Mouse (Mus musculus) MEL (cell line): ENCODE measurements around the gene Btnl2.

Source experiments
- BHLHE40 ChIP-seq: IDR thresholded peaks from 2 replicates; pipeline ENCODE4 v1.6.1; 2012; ENCODE audit warnings: low read depth, mild to moderate bottlenecking, inconsistent platforms, low read length, improper control_type of control experiment, borderline replicate concordance
- CTCF ChIP-seq, 3 experiments: IDR thresholded peaks in 2 of 3; conservative IDR thresholded peaks in 1 of 3; 2 replicates each; pipeline ENCODE4 v1.5.1; 2011 to 2012; ENCODE audit warnings: low read length in 3 of 3, low read depth in 2 of 3, mild to moderate bottlenecking in 2 of 3, improper control_type of control experiment in 1 of 3, inconsistent platforms in 1 of 3, mixed read lengths in 1 of 3, moderate library complexity in 1 of 3; ENCODE audit not compliant: control insufficient read depth in 1 of 3, insufficient read depth in 1 of 3, poor library complexity in 1 of 3, severe bottlenecking in 1 of 3
- HCFC1 ChIP-seq: IDR thresholded peaks from 2 replicates; pipeline ENCODE4 v1.6.1; 2012; ENCODE audit warnings: low read depth, mild to moderate bottlenecking, inconsistent platforms, low read length, improper control_type of control experiment, moderate library complexity
- MAFK ChIP-seq: IDR thresholded peaks from 2 replicates; pipeline ENCODE4 v1.6.1; 2011; ENCODE audit warnings: low read depth, mild to moderate bottlenecking, low read length, improper control_type of control experiment, borderline replicate concordance
- MAX ChIP-seq: IDR thresholded peaks from 2 replicates; pipeline ENCODE4 v1.6.1; 2011; ENCODE audit warnings: low read length, improper control_type of control experiment
- MAZ ChIP-seq: IDR thresholded peaks from 2 replicates; pipeline ENCODE4 v1.6.1; 2012; ENCODE audit warnings: low read depth, mild to moderate bottlenecking, inconsistent platforms, low read length, improper control_type of control experiment
- NELFE ChIP-seq: IDR thresholded peaks from 2 replicates; pipeline ENCODE4 v1.6.1; 2011; ENCODE audit warnings: low read depth, low read length, improper control_type of control experiment
- POLR2A ChIP-seq, 2 experiments: IDR thresholded peaks; 2 replicates each; pipeline ENCODE4 v1.6.1; 2011 to 2012; ENCODE audit warnings: low read length in 2 of 2, mild to moderate bottlenecking in 2 of 2, control low read depth in 1 of 2, improper control_type of control experiment in 1 of 2, low read depth in 1 of 2, moderate library complexity in 1 of 2; ENCODE audit not compliant: control insufficient read depth in 1 of 2, insufficient read depth in 1 of 2, poor library complexity in 1 of 2
- POLR2AphosphoS5 ChIP-seq: IDR thresholded peaks from 2 replicates; pipeline ENCODE4 v1.6.1; 2012; ENCODE audit warnings: low read depth, borderline replicate concordance, mild to moderate bottlenecking, inconsistent platforms, low read length, moderate library complexity, mixed read lengths
- RAD21 ChIP-seq: IDR thresholded peaks from 2 replicates; pipeline ENCODE4 v1.6.1; 2011; ENCODE audit warnings: mild to moderate bottlenecking, low read depth, low read length, improper control_type of control experiment
- RCOR1 ChIP-seq: IDR thresholded peaks from 2 replicates; pipeline ENCODE4 v1.6.1; 2012; ENCODE audit warnings: low read depth, mild to moderate bottlenecking, inconsistent platforms, low read length, improper control_type of control experiment
- SIN3A ChIP-seq: IDR thresholded peaks from 2 replicates; pipeline ENCODE4 v1.6.1; 2012; ENCODE audit warnings: low read length, improper control_type of control experiment, inconsistent platforms
- TAL1 ChIP-seq: IDR thresholded peaks from 2 replicates; pipeline ENCODE4 v1.6.1; 2012; ENCODE audit warnings: mild to moderate bottlenecking, inconsistent platforms, low read length, moderate library complexity, mixed read lengths
- ZKSCAN1 ChIP-seq: IDR thresholded peaks from 2 replicates; pipeline ENCODE4 v1.6.1; 2012; ENCODE audit warnings: low read depth, mild to moderate bottlenecking, inconsistent platforms, low read length, improper control_type of control experiment, moderate library complexity

GRCm38 (mm10) chr17:34379451-34379850 is 24.8 kb downstream of the Btnl2 start:
- TF ChIP-seq POLR2AphosphoS5, result no peak
- TF ChIP-seq SIN3A, result no peak
- TF ChIP-seq POLR2A (IDR thresholded peaks at IDR 0.05; ENCODE audit: control insufficient read depth in 1 of 2, insufficient read depth in 1 of 2, low read depth in 1 of 2, low read length in 2 of 2, poor library complexity in 1 of 2), result no peak
- TF ChIP-seq CTCF (IDR thresholded peaks at IDR 0.05 in 2 of 3, conservative IDR thresholded peaks at IDR 0.05 in 1 of 3; ENCODE audit: control insufficient read depth in 1 of 3, insufficient read depth in 1 of 3, low read depth in 2 of 3, low read length in 3 of 3, poor library complexity in 1 of 3, severe bottlenecking in 1 of 3), result no peak
- TF ChIP-seq BHLHE40, result no peak
- 0 out of 2 replicates have a peak, but pooled peaks have one; percentile 28 for TF ChIP-seq TAL1
- TF ChIP-seq RCOR1, result no peak
- TF ChIP-seq MAZ, result no peak
- no peak for TF ChIP-seq MAFK
- no peak for TF ChIP-seq MAX
- no peak for TF ChIP-seq RAD21
- no peak for TF ChIP-seq HCFC1
- no peak for TF ChIP-seq NELFE
- no peak for TF ChIP-seq ZKSCAN1
